Mouse (Mus musculus) spleen, postnatal 10 days (tissue): Measurements from ENCODE around the gene Pex14.
"Not testable (repeated sequence)": the region's sequence is repeated elsewhere in the genome, so short reads cannot be mapped to it uniquely, and the experiment has no call there.

Experiments
- DNase-seq, 2 experiments: peaks; one replicate each; pipeline ENCODE4 v3.0.0; 2021 to 2022; ENCODE audit warnings: low spot score in 2 of 2

Gene Pex14

GRCm38 (mm10) chr4:149099369-149100017 lies at the start of gene Pex14:
TSS of gene Pex14 (minus strand) at chr4:149099876.
- peak; percentile 84 to 94 for DNase-seq

- no peak for DNase-seq
Observed at GRCm38 (mm10) chr4:149149196-149149595, 49.5 kb upstream of the Pex14 start.

- DNase-seq = no peak
Observed at GRCm38 (mm10) chr4:149148084-149148483, 48.4 kb upstream of the Pex14 start.

GRCm38 (mm10) chr4:149147528-149147927 lies 47.9 kb upstream of the Pex14 start:
- DNase-seq = no peak

- no peak for DNase-seq
Observed at GRCm38 (mm10) chr4:149145151-149145550, 45.5 kb upstream of the Pex14 start.

- DNase-seq = peak; percentile 58 to 80
Observed at GRCm38 (mm10) chr4:149144459-149144858, 44.8 kb upstream of the Pex14 start.

GRCm38 (mm10) chr4:149143594-149143993 lies 43.9 kb upstream of the Pex14 start:
- no peak for DNase-seq

GRCm38 (mm10) chr4:149138515-149138914 lies 38.8 kb upstream of the Pex14 start:
- DNase-seq = no peak

GRCm38 (mm10) chr4:149136982-149137770 lies 37.5 kb upstream of the Pex14 start, which contains the start of gene Cenps:
TSS of gene Cenps (minus strand) at chr4:149137629.
- DNase-seq = peak; percentile 94 to 96

GRCm38 (mm10) chr4:149136116-149136850 lies 36.6 kb upstream of the Pex14 start:
- DNase-seq = no peak

- no peak for DNase-seq
Observed at GRCm38 (mm10) chr4:149133395-149133794, 33.7 kb upstream of the Pex14 start.

- peak in 1 of 2 experiments; percentile 68 for DNase-seq
Observed at GRCm38 (mm10) chr4:149131789-149132565, 32.3 kb upstream of the Pex14 start.

- DNase-seq = no peak
Observed at GRCm38 (mm10) chr4:149131021-149131752, 31.5 kb upstream of the Pex14 start.

GRCm38 (mm10) chr4:149128467-149128866 lies 28.8 kb upstream of the Pex14 start:
- DNase-seq = no peak

GRCm38 (mm10) chr4:149126663-149127062 lies 27.0 kb upstream of the Pex14 start, which contains the start of gene Cort:
TSS of gene Cort (minus strand) at chr4:149126763.
- DNase-seq = no peak

- DNase-seq = no peak
Observed at GRCm38 (mm10) chr4:149126115-149126509, 26.4 kb upstream of the Pex14 start.

GRCm38 (mm10) chr4:149125341-149126114 lies 25.9 kb upstream of the Pex14 start:
- no peak for DNase-seq

GRCm38 (mm10) chr4:149123432-149123831 lies 23.8 kb upstream of the Pex14 start:
- DNase-seq = no peak

GRCm38 (mm10) chr4:149119978-149120562 lies 20.4 kb upstream of the Pex14 start:
- not testable (repeated sequence) for DNase-seq
